Mouse (Mus musculus) MEL (cell line): ENCODE measurements around the gene Sh2b2. TPM values are rescaled to one million over a fixed set of nuclear protein-coding genes. Genes with fewer than 3 reads are reported as not detected.
A peak's percentile ranks its signal among the peaks of the same experiment; 100 is the strongest.

Source experiments
- DNase-seq: peaks from one replicate; pipeline ENCODE4 v3.0.0; 2011; ENCODE audit warnings: low read depth, low spot score
- H3K27ac ChIP-seq: 2 replicates; pipeline ENCODE4 v1.5.1; 2012; ENCODE audit warnings: low read depth, mild to moderate bottlenecking, control low read depth, low read length, moderate library complexity; ENCODE audit not compliant: control insufficient read depth
- H3K27me3 ChIP-seq, 2 experiments: fragments of 150-350 bp in 1 of 2; sonication (generic) in 1 of 2; 2 replicates each; pipeline ENCODE4 v1.6.1; 2012; ENCODE audit warnings: low read length in 2 of 2, mild to moderate bottlenecking in 2 of 2, improper control_type of control experiment in 1 of 2, moderate library complexity in 1 of 2; ENCODE audit not compliant: insufficient read depth in 2 of 2, control insufficient read depth in 1 of 2
- H3K36me3 ChIP-seq, 2 experiments: 2 replicates each; pipeline ENCODE4 v1.6.1; 2012 to 2014; ENCODE audit warnings: low read length in 2 of 2, improper control_type of control experiment in 1 of 2, inconsistent platforms in 1 of 2, mild to moderate bottlenecking in 1 of 2; ENCODE audit not compliant: insufficient read depth in 2 of 2, control insufficient read depth in 1 of 2
- H3K4me1 ChIP-seq, 2 experiments: fragments of 150-350 bp in 1 of 2; sonication (generic) in 1 of 2; 2 replicates each; pipeline ENCODE4 v1.6.1; 2012; ENCODE audit warnings: low read length in 2 of 2, improper control_type of control experiment in 1 of 2, mild to moderate bottlenecking in 1 of 2; ENCODE audit not compliant: insufficient read depth in 2 of 2, control insufficient read depth in 1 of 2
- H3K4me3 ChIP-seq, 2 experiments: fragments of 150-350 bp in 1 of 2; sonication (generic) in 1 of 2; 2 replicates each; pipeline ENCODE4 v1.5.1; 2012; ENCODE audit warnings: low read depth in 2 of 2, low read length in 2 of 2, mild to moderate bottlenecking in 2 of 2, moderate library complexity in 2 of 2, control low read depth in 1 of 2, improper control_type of control experiment in 1 of 2; ENCODE audit not compliant: control insufficient read depth in 1 of 2, insufficient read depth in 1 of 2
- H3K79me2 ChIP-seq: 2 replicates; pipeline ENCODE4 v1.6.1; 2012; ENCODE audit warnings: mild to moderate bottlenecking, low read length, moderate library complexity; ENCODE audit not compliant: control insufficient read depth, poor library complexity, insufficient read depth
- H3K9ac ChIP-seq: 2 replicates; pipeline ENCODE4 v1.6.1; 2012; ENCODE audit warnings: low read depth, mild to moderate bottlenecking, control low read depth, low read length, moderate library complexity; ENCODE audit not compliant: control insufficient read depth, poor library complexity, severe bottlenecking
- H3K9me3 ChIP-seq: fragments of 150-350 bp; sonication (generic); replicated peaks from 2 replicates; pipeline ENCODE4 v1.6.1; 2012; ENCODE audit warnings: mild to moderate bottlenecking, low read length, improper control_type of control experiment, moderate library complexity; ENCODE audit not compliant: insufficient read depth
- EP300 ChIP-seq, 2 experiments: IDR thresholded peaks; 2 replicates each; pipeline ENCODE4 v1.6.1; 2011; ENCODE audit warnings: improper control_type of control experiment in 2 of 2, low read length in 2 of 2, low read depth in 1 of 2, mild to moderate bottlenecking in 1 of 2
- GATA1 ChIP-seq: IDR thresholded peaks from 2 replicates; pipeline ENCODE4 v1.6.1; 2011; ENCODE audit warnings: low read depth, low read length, improper control_type of control experiment
- HCFC1 ChIP-seq: IDR thresholded peaks from 2 replicates; pipeline ENCODE4 v1.6.1; 2012; ENCODE audit warnings: low read depth, mild to moderate bottlenecking, inconsistent platforms, low read length, improper control_type of control experiment, moderate library complexity
- KAT2A ChIP-seq: conservative IDR thresholded peaks from 2 replicates; pipeline ENCODE4 v1.6.1; 2012; ENCODE audit warnings: low read depth, low read length, improper control_type of control experiment, inconsistent platforms
- MAX ChIP-seq: IDR thresholded peaks from 2 replicates; pipeline ENCODE4 v1.6.1; 2011; ENCODE audit warnings: low read length, improper control_type of control experiment
- MAZ ChIP-seq: IDR thresholded peaks from 2 replicates; pipeline ENCODE4 v1.6.1; 2012; ENCODE audit warnings: low read depth, mild to moderate bottlenecking, inconsistent platforms, low read length, improper control_type of control experiment
- MXI1 ChIP-seq: IDR thresholded peaks from 2 replicates; pipeline ENCODE4 v1.6.1; 2011; ENCODE audit warnings: mild to moderate bottlenecking, low read depth, low read length, improper control_type of control experiment
- MYC ChIP-seq: IDR thresholded peaks from 2 replicates; pipeline ENCODE4 v1.6.1; 2011; ENCODE audit warnings: low read depth, mild to moderate bottlenecking, low read length, improper control_type of control experiment, moderate library complexity
- NELFE ChIP-seq: IDR thresholded peaks from 2 replicates; pipeline ENCODE4 v1.6.1; 2011; ENCODE audit warnings: low read depth, low read length, improper control_type of control experiment
- POLR2A ChIP-seq, 2 experiments: IDR thresholded peaks; 2 replicates each; pipeline ENCODE4 v1.6.1; 2011 to 2012; ENCODE audit warnings: low read length in 2 of 2, mild to moderate bottlenecking in 2 of 2, control low read depth in 1 of 2, improper control_type of control experiment in 1 of 2, low read depth in 1 of 2, moderate library complexity in 1 of 2; ENCODE audit not compliant: control insufficient read depth in 1 of 2, insufficient read depth in 1 of 2, poor library complexity in 1 of 2
- POLR2AphosphoS5 ChIP-seq: IDR thresholded peaks from 2 replicates; pipeline ENCODE4 v1.6.1; 2012; ENCODE audit warnings: low read depth, borderline replicate concordance, mild to moderate bottlenecking, inconsistent platforms, low read length, moderate library complexity, mixed read lengths
- SIN3A ChIP-seq: IDR thresholded peaks from 2 replicates; pipeline ENCODE4 v1.6.1; 2012; ENCODE audit warnings: low read length, improper control_type of control experiment, inconsistent platforms
- TBP ChIP-seq: IDR thresholded peaks from 2 replicates; pipeline ENCODE4 v1.8.0; 2011; ENCODE audit warnings: low read depth, low read length, improper control_type of control experiment
- USF2 ChIP-seq, 2 experiments: IDR thresholded peaks; 2 replicates each; pipeline ENCODE4 v1.6.1; 2011 to 2012; ENCODE audit warnings: improper control_type of control experiment in 2 of 2, low read length in 2 of 2, borderline replicate concordance in 1 of 2, inconsistent platforms in 1 of 2, low read depth in 1 of 2, mild to moderate bottlenecking in 1 of 2; ENCODE audit not compliant: insufficient read depth in 1 of 2
- ZKSCAN1 ChIP-seq: IDR thresholded peaks from 2 replicates; pipeline ENCODE4 v1.6.1; 2012; ENCODE audit warnings: low read depth, mild to moderate bottlenecking, inconsistent platforms, low read length, improper control_type of control experiment, moderate library complexity
- ZNF384 ChIP-seq: IDR thresholded peaks from 2 replicates; pipeline ENCODE4 v1.6.1; 2012; ENCODE audit warnings: low read depth, mild to moderate bottlenecking, inconsistent platforms, low read length, improper control_type of control experiment
- polyA plus RNA-seq, 2 experiments: library from polyadenylated mRNA; stranded (reverse) in 1 of 2; unstranded in 1 of 2; fragments of >175 nt in 1 of 2; fragments of >200 nt in 1 of 2; gene quantifications; 2 replicates each; pipeline versions ENCODE4 v1.2.1 to v1.2.4; 2012; ENCODE audit warnings: low replicate concordance in 2 of 2, low read depth in 1 of 2; ENCODE audit not compliant: insufficient read length in 2 of 2, insufficient read depth in 1 of 2, missing spikeins in 1 of 2
- total RNA-seq: library from RNA; depleted of rRNA; stranded (reverse); fragments of 300-350 nt; gene quantifications from 2 replicates; pipeline ENCODE4 v1.2.3, GENCODE M21; 2012

Gene Sh2b2
- total and polyA plus RNA-seq, 3 experiments, result 0.07 TPM; not detected in 2

DNA sequence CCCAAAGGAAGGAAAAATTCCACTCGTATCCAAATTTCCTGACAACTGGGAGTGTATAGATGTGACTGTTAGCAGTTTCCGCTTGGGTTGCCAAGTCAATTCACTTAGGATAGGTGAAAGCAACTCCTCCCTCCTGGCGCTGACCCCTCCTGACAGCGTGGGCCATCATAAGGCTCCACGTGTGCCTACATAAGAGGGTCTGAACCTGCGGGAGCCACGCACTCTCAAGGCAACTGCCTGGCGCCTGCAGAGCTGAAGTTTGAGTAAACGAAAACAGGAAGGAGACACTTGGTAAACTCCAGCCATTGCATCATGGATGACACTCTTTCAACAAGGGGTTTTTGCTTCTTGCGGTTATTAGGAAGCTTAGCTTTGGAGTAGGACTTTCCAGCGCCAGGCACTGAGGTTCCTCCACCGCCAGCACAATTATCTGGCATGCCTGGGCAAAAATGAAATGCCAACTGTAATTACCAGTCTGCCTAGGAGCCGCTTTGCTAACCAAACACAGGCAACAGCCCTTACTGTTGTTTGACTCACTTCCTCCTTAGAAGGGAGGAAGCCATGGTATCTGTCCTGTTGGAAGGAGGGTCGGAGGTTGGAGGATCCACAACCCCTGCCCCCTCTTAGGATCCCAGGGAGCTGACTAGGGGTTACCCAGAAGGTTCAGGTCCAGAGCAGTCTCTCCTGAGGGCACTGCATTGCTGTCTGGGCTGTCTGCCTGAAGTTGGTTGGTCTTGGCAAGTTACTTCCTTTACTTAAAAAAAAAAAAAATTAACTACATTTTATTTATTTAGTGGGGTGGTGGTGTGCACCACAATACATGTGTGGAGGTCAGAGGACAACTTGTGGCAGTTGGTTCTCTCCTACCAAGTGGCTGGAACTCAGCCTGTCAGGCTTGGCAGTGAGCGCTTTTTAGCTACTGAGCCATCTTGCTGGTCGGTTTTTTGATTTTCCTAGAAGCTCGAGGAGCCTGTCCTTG lies 74.7 kb downstream of the Sh2b2 start:
- Histone ChIP-seq H3K9me3 (no peaks in the 10 kb centered on the region), H3K27me3 (no peaks in the 10 kb centered on the region), H3K9ac (peak overlapping the region; percentile 80), H3K27ac (peak overlapping the region; percentile 94), H3K4me1 (peaks cover 0 to 29% of the 10 kb centered on the region in 2 experiments), H3K4me3 (peak overlapping the region; percentile 78 to 81), H3K36me3 (peaks cover 2 to 15% of the 10 kb centered on the region in 2 experiments; a peak in 3 of 4 replicates), H3K79me2 (peaks cover 14% of the 10 kb centered on the region)
- peak; percentile 86 for DNase-seq
- TF ChIP-seq KAT2A (no peak), MAX (peak; percentile 84; the same call in 1 of the 2 replicates), MYC (peak; percentile 84; the same call in 1 of the 2 replicates), USF2 (IDR thresholded peaks at IDR 0.05; ENCODE audit: borderline replicate concordance in 1 of 2, insufficient read depth in 1 of 2, low read depth in 1 of 2, low read length in 2 of 2) (no peak), ZNF384 (peak; percentile 64), MXI1 (peak; percentile 86), ZKSCAN1 (no peak), HCFC1 (peak; percentile 39; the same call in 1 of the 2 replicates), POLR2AphosphoS5 (0 out of 2 replicates have a peak, but pooled peaks have one; percentile 43), POLR2A (IDR thresholded peaks at IDR 0.05; ENCODE audit: control insufficient read depth in 1 of 2, insufficient read depth in 1 of 2, low read depth in 1 of 2, low read length in 2 of 2, poor library complexity in 1 of 2) (peak; percentile 57 to 77; a peak in 3 of 4 replicates), GATA1 (no peak), MAZ (no peak), EP300 (IDR thresholded peaks at IDR 0.05; ENCODE audit: low read depth in 1 of 2, low read length in 2 of 2) (0 out of 4 replicates have a peak, but pooled peaks of 1 of the 2 experiments have one; percentile 4), SIN3A (peak; percentile 76; the same call in 1 of the 2 replicates), TBP (peak; percentile 78), NELFE (peak; percentile 45; the same call in 1 of the 2 replicates)
